Mouse (Mus musculus): ENCODE data around the gene 6030408B16Rik. TPM values are rescaled to one million over a fixed set of nuclear protein-coding genes. Genes with fewer than 3 reads are reported as not detected.

Gene 6030408B16Rik
- total RNA-seq, 2 experiments from 2014 or later, result 0.56 TPM; not detected in 1

DNA sequence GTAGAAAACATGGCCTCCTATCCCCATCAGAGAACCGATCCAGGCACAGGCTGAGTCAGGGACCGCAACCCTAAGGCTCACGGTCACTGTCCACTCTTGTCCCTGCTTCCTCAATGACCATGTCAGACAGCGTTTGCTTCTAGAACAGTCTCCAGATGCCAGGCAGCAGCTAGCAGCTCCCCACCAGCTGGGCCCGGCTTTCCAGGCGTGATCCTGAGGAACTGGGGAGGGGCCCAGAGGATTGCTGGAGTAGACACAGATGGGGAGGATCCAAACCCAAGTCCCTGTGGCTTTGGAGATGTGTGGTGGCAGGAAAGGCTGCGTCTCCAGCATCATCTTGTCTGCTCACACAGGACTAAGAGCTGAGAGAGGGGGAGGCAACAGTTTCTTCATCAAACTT is 2.1 kb downstream of the 6030408B16Rik start:
- DNase-seq, result no peak
- intact Hi-C loops (cut with DNase I), result no loop called here

DNA sequence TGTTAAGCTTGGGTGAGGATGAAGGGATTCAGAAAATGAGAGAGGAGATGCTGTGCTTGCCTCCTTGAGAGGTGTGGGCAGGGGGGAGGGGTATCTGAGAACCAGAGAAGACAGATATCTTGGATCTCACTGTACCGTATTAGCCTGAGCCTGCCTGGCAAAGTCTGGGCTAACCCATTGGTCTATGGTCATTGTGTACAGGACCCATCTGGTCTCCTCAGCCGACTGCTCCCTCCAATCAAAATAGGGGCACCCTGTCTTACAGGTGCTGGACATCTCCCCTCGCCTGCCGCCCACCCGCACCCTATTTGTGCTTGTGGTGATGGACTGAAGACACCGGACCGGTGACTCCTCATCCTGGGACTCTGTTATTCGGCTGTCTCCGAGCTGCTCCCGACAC is 2.6 kb downstream of the 6030408B16Rik start:
- intact Hi-C loops (cut with DNase I), result no loop called here
- no peak for DNase-seq

DNA sequence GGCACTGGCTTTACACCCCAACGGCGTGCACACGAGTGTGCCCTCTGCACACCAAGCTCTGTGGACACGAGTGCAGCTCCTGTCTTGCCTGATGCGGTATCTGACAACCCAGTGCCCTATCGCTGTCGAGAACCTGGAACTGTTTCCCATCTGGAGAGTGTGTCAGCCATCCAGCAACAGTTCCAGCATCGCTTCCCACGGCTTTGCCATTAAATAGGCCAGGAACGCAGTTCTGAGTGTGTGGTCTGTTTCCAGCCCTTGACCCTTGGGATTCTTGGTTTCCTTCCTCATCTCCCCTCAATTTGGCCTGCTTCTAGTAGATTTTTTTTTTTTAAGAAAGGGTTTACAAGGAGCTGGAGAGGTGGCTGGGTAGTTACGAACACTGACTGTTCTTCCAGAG is 3.1 kb downstream of the 6030408B16Rik start:
- intact Hi-C loops (cut with DNase I), result no loop called here
- DNase-seq, result no peak

DNA sequence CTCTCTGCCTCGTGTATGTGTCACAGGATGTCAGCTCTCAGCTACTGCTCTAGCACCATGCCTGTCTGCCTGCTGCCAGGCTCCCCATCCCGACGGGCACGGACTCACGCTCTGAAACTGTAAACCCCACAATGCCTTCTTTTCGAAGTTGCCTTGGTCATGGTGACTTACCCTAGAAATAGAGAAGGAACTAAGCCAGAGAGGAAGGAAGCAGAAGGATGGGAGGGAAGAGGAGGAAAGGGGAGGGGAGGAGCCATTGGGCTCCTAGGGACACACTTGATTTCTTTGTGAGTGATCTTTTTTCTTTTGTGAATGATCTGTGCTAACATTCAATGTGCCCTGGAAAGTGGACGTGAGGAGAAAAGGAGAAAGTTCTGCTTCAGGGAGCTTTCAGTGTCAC is 5.0 kb downstream of the 6030408B16Rik start:
- intact Hi-C loops (cut with DNase I), result no loop called here
- DNase-seq, result no peak

DNA sequence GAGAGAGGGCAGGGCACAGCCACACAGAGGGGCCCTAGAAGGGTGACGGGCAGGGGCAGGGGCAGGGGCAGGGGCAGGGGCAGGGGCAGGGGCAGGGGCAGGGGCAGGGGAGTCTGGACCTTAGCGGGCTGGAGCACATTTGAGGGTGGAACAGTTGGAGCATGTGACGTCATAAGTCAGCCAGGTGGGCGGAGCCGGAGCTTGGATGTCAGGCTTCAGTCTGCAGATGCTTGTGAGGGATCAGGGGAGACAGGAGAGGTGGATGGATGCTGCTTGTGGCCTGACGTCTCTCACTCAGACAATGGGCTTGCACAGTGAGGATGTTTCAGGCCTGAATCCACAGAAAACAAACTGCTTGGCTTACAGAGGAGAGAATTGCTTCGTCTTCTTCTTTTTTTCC is 5.5 kb downstream of the 6030408B16Rik start:
- DNase-seq, result peak; percentile 20
- intact Hi-C loops (cut with DNase I), result no loop called here

DNA sequence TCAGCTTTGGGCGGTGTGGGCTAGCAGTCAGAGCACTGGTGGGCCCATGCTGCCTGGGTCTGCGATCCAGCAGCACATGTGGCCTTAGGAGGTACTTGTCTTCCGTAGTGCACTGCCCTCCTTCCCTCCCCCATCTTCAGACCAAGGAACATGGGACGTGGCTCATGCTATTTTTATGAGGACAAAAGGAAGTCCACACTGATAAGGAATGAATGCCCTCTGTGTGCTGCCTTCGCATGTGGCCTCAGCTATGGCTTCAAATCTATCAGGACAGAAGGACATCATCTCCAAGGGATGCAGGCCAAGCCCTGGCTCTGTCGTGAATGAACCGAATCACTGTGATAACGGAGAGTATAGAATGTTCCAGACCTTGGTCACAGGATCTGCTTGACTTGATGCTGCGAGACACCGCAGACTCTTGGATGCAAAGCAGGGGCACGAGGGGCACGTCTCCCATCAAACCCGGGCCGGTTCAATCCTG is 6.5 kb downstream of the 6030408B16Rik start:
- intact Hi-C loops (cut with DNase I), result no loop called here
- no peak for DNase-seq

DNA sequence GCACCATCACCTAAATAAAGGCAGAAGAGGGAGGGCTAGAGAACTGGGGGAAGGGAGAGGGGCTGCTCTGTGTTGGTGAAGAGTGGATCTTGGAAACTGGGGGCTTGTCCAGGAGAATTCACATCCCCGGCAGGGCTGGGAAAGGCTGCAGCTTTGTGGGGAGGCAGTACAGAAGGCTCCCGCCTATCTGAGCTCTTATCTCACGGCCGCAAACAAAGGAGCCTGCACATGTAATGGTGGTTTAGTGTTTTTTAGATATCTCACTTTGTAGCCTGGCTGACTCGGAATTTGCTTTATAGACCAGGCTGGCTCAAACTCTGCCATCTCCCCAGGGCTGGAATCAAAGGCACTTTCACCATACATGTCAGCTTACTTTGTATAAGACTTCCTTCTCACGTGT is 7.1 kb downstream of the 6030408B16Rik start:
- no peak for DNase-seq

DNA sequence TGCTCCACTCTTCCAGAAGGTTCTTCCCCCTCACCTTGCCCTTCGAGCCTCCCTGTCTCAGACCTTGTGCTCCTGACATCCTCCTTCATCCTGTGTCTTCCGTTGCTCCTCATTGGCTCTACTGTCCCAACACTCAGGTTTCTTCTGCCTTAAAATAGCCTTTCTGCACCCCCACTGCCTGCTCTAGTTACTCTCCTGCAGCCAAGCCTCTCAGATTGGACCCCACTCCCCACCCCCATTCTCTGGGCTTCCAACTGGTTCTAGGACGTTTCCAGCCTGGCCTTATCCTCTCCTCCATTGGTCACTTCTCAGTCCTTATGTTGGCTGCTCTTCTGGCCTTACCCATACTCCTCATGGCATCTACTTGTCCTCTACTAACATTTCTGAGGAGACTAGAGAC is 9.2 kb downstream of the 6030408B16Rik start:
- intact Hi-C loops (cut with DNase I), result no loop called here
- DNase-seq, result no peak

More for the DNA sequence above, 7.1 kb downstream of the 6030408B16Rik start:
- intact Hi-C loops (cut with DNase I), result no loop called here

DNA sequence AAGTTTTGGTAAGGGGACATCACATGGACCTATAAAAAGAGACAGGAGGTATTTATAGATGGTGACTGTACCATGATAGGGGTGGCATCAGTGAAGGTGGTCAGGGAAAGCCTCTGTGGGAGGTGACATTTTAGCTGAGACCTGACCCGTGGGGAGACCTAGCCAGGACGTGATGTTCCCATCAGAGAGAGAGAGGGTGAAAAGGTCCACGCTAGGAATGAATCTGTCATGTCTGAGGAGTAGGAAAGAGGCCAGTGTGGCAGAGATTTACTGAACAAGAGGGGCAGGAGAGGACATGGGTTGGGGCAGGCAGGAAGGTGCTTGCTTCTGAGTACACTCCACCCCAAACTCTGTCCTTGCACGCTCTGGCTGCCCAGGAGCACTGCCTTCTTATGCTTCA is 10.8 kb downstream of the 6030408B16Rik start:
- intact Hi-C loops (cut with DNase I), result no loop called here
- no peak for DNase-seq

DNA sequence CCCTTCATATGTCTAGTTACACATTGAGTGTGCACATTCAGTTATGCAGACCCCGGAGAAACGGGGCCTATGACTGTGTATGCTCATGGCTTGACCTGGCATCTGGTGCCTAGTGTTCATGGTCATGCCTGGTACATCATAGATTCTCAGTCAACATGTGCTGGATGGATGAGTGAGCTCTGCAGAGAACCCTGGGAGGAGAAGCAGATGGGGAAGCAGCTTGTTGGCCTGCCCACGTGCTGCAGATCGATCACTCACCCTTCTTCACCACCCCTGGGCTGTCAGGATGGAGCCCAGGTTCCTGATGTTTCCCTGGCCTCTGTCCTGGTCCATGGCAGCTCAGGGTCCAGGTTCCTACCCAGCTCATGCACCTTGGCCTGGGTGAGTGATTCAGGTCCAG is 13.4 kb downstream of the 6030408B16Rik start:
- DNase-seq, result no peak
- intact Hi-C loops (cut with DNase I), result no loop called here

DNA sequence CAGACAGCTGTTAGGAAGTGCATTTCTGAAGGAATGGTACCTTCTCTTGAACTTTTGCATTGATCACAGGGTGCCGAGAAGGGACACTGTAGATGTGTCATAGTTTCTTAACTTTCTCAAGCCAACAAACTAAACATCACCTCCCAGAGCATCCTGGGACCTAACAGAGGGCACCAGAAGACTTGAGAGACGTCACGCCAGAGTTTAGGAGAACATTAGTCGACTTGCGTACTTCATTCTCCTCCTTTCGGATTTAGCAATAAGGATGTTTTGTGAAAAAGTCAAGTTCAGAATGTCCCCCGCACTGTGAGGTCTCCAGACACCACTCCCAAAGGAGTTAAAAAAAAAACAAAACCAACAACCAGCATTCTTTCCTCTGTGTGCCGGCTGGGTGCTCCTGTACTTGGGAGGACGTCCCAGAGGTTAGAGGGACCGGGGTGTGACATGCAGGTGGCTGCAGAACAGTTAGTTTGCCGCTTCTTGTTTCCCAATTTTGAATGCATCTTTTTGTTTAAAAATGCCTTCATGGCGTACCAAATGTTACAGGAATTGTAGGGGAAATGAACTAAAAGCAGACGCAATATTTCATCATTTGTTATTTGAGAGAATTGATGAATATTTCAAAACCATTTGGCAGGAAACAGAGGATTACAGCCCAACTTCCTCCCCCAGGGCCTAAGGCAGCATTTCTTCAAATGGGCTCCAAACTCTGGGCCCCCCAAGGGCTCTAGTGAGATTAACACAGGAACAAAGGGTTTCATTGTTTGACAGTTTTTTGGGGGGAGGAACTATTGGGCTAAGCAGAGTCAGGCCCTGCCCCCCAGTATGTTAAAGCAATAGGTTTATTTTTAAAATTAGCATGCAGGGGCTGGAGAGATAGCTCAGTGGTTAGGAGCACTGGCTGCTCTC is 15.7 kb downstream of the 6030408B16Rik start:
- intact Hi-C loops (cut with DNase I), result no loop called here
- DNase-seq, result no peak

DNA sequence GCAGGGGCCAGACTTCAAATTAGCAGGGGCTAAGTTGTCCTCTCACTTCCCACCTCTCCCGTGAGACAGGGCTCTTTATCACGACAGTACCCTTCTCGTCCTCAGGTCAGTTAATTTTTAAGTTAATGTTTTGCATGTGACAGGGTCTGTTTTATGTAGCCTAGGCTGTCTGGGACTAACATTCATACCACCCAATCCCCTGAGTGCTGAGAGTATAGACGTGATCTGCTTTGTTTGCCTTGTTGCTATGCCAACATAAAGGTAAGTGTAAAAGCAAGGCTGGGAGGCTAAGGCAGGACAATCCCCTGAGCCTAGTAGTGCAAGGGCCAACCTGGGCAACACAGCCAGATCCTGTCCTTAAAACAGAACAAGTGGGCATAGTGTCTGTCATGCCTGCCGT is 16.5 kb downstream of the 6030408B16Rik start:
- intact Hi-C loops (cut with DNase I), result no loop called here
- no peak for DNase-seq

DNA sequence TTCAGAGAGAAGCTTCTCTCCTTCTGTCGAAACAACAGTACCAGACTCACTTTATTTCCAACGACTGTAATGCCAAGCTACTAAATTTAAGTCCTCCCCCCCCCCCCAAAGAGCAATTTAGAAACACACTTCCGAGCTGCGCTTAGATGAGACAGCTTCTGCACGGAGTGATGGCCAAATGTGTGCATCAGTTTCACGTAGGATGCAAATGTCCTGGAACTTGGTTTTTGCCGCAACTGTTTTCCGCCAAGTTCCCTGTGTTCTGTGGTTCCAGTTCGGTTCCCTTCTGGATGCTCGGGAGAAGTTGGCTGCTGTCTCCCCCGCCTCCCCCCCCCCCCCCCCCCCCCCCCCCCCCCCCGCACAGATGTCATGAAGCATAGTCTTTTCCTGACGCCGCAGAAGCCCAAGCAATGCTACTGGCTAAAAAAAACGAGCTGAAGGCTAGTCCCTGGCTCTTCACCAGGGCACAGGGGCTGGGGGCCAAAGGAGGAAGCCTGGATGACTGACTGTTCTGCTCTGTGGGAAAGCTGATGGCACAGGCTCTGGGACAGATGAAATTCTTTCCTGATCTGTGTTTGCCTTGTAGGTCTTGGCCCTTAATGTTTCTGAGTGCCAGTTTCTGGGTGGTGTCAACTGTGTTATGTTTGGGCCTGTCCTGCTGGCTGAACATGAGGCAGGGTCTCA is 18.2 kb downstream of the 6030408B16Rik start:
- intact Hi-C loops (cut with DNase I), result no loop called here
- no peak for DNase-seq

DNA sequence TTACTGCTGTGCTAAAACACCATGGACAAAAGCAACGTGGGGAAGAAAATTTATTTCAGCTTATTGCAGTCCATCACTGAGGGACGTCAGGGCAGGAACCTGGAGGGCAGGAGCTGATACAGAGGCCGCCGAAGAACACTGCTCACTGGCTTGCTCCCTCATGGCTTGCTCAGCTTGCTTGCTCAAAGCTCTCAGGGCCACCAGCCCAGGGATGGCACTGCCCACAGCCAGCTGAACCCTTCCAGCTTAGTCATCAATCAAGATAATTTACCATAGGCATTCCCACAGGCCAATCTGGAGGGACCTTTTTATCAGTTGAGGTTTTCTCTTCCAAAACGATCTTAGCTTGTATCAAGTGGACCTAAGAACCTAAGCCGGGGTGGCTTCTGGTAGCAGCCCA is 19.0 kb downstream of the 6030408B16Rik start:
- DNase-seq, result no peak
- intact Hi-C loops (cut with DNase I), result no loop called here

DNA sequence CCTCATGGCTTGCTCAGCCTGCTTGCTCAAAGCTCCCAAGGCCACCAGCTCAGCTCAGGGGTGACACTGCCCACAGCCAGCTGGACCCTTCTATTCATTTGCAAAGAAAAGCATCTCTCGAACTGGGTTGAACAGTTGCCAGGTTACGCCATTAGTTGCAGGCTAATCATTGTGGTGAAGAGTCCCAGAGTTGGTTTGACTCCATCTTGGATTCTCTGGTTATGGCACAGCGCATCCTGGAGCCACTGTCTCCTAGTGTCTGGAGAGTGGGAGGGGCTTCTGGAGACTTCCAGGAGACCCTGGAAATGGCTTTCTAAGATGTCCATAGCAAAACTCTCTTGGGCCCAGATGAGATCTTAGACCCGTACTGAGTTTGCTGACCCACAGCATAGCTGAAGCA is 22.4 kb downstream of the 6030408B16Rik start:
- intact Hi-C loops (cut with DNase I), result no loop called here
- no peak for DNase-seq

DNA sequence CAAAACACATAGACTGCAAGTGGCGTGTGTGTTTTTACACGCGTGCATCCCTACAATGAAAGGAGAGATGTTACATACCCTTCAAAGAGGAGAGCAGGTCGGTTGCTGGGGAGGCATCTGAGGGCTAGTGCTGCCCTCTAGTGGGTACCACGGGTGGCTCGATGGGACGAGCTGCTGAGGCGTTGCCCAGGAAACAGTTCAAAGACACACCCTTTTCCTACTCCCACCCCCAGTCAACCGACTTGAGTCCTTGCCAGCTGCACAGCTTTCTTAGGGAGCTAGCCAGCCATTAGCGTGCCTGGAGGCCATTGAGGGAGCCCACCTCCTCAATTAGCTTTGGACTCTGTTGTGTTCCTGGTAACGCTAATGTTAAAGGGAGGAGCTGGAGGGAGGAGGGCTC is 22.8 kb downstream of the 6030408B16Rik start:
- intact Hi-C loops (cut with DNase I), result loop anchor here (2.0 kb wide), 1 partner anchor 77 kb away; no protein-coding TSS in a partner anchor
- DNase-seq, result peak; percentile 92

DNA sequence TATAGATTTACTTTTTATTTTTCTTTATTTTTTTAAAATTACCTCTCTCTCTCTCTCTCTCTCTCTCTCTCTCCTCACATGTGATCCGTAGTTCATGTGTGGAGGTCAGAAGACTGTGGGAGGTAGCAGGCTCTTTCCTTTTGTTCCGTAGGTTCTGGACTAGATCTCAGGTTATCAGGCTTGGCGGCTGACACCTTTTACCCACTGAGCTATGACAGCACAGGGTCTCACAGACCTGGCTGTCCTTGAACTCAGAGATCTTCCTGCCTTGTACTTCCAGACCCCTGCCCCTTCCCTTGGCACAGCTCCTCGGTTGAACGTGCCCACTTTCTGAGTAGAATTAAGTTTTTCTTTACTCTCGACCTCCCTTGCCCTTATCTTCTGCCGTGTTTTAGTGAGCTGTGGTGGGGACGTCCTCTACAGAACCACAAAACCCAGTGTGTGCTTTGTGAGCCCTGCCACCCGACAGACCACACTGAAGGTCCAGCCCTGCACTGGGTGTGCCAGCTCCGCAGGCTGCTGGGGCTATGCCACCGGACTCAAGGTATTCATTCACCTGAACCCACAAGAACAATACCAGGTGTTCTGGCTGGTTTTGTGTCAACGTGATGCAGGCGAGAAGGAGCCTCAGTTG is 23.4 kb downstream of the 6030408B16Rik start:
- intact Hi-C loops (cut with DNase I), result loop anchor here (2.0 kb wide), 1 partner anchor 78 kb away; no protein-coding TSS in a partner anchor
- DNase-seq, result no peak

DNA sequence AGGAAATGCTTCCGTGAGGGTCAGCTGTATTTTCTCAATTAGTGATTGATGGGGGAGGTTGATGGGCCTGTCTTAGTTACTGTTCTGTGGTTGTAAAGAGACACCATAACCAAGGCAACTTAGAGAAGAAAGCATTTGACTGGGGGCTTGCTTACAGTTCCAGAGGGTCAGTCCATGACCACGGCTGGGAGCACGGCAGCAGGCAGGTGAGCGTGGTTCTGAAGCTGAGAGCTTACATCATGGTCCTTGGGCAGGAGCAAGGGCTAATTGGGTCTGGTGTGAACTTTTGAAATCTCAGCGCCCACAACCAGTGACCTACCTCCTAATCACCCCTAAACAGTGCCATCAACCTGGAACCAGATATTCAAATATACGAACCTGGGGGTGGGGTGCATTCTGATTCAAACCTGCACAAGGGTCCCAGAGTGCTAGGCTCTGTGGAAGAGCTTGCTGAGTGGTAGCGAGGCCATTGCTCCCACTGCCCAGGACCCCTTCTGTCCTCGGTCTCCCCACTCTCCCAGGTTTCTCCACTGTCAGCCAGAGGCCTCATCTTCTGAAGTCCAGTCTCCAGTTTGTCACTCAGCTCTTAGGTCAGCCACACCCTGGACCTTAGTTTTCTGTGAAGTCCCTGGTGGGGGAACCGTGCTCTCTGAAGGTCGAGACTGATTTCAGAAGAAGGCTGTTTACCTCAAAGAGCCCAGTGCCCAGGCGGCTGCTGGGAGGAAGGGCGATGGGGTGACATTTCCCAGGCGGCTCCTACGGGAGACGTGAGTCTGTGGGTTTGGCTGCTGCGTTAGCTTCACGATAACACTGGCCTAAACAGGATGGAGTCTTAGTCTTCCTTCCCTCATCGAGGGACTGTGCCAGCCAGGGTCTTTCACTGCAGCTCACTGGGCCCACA is 24.2 kb downstream of the 6030408B16Rik start:
- DNase-seq, result no peak
- intact Hi-C loops (cut with DNase I), result loop anchor here (2.0 kb wide), 1 partner anchor 78 kb away; no protein-coding TSS in a partner anchor

DNA sequence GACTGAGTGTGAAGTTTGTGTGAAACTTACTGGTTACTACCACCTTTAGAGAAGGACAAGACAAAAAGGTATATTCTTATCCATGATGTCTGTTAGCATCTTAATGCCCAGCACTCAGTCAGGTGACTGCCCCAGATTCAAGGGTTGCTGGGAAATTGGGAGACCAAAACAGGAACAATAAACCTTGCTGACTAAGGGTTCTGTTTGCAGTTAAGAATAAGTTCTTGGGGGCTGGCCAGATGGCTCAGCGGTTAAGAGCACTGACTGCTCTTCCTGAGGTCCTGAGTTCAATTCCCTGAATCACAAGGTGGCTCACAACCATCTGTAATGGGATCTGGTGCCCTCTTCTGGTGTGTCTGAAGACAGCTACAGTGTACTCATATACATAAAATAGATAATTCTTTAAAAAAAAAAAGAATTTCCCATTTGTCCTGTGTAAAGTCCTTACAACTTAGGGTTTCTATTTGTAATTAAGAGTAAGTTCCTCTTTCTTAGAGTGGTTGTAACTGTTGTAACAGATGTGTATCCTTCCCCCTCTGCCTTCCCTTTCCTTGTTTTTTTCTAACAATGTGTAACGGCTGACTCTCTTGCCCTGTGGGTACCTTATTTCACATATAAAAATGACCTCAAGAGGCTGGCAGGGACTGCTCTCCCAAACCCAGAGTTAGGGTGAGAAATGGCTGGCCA is 24.9 kb downstream of the 6030408B16Rik start:
- DNase-seq, result no peak
- intact Hi-C loops (cut with DNase I), result loop anchor here (2.0 kb wide), 1 partner anchor 79 kb away; no protein-coding TSS in a partner anchor
